Mouse (Mus musculus): ENCODE results near the gene Olfr1222.

- TF ChIP-seq POLR2A (IDR thresholded peaks at IDR 0.05; ENCODE audit: insufficient read length, low read depth) (no peak), USF1 (IDR thresholded peaks at IDR 0.05; ENCODE audit: low read depth) (no peak), MAX (IDR thresholded peaks at IDR 0.05; ENCODE audit: low read depth) (no peak), POLR2AphosphoS2 (IDR thresholded peaks at IDR 0.05; ENCODE audit: insufficient read length, low read depth) (no peak), MYOD1 (IDR thresholded peaks at IDR 0.05; ENCODE audit: control insufficient read depth in 1 of 3, insufficient read length in 2 of 3, low read depth in 2 of 3) (no peak), MYOG (IDR thresholded peaks at IDR 0.05; ENCODE audit: control insufficient read depth in 1 of 3, insufficient read depth in 1 of 3, insufficient read length in 2 of 3, low read depth in 2 of 3) (no peak), E2F4 (IDR thresholded peaks at IDR 0.05; ENCODE audit: insufficient read depth) (no peak), TCF12 (IDR thresholded peaks at IDR 0.05; ENCODE audit: insufficient read depth, poor library complexity, severe bottlenecking) (no peak)
These were observed 27.2 kb downstream of the Olfr1222 start for GRCm38 (mm10) chr2:89105651-89106050.
